Mouse (Mus musculus) forebrain, embryonic 13.5 days (tissue): ENCODE results near the gene Vmn2r48. TPM values are rescaled to one million over a fixed set of nuclear protein-coding genes. Genes with fewer than 3 reads are reported as not detected.
"Not testable (repeated sequence)": the region's sequence is repeated elsewhere in the genome, so short reads cannot be mapped to it uniquely, and the experiment has no call there.

Source experiments
- ATAC-seq: fragments of 200-750 bp; cut with Nextera tagmentation; 2 replicates; pipeline ENCODE4 v1.8.0; 2017
- H3K27ac ChIP-seq: fragments of 300-500 bp; sonication (generic); 2 replicates; pipeline ENCODE4 v1.5.1; 2015; ENCODE audit warnings: inconsistent platforms, mild to moderate bottlenecking, moderate library complexity
- H3K27me3 ChIP-seq: fragments of 300-500 bp; sonication (generic); 2 replicates; pipeline ENCODE4 v1.6.1; 2015; ENCODE audit warnings: mild to moderate bottlenecking, inconsistent platforms
- H3K36me3 ChIP-seq: fragments of 300-500 bp; sonication (generic); 2 replicates; pipeline ENCODE4 v1.6.1; 2015; ENCODE audit warnings: mild to moderate bottlenecking, inconsistent platforms; ENCODE audit not compliant: poor library complexity, severe bottlenecking
- H3K4me1 ChIP-seq: fragments of 300-500 bp; sonication (generic); 2 replicates; pipeline ENCODE4 v1.6.1; 2015; ENCODE audit warnings: inconsistent platforms
- H3K4me2 ChIP-seq: fragments of 300-500 bp; sonication (generic); 2 replicates; pipeline ENCODE4 v1.6.1; 2015; ENCODE audit warnings: inconsistent platforms, mild to moderate bottlenecking, moderate library complexity
- H3K4me3 ChIP-seq: fragments of 300-500 bp; sonication (generic); 2 replicates; pipeline ENCODE4 v1.5.1; 2015; ENCODE audit warnings: mild to moderate bottlenecking, inconsistent platforms
- H3K9ac ChIP-seq: fragments of 300-500 bp; sonication (generic); 2 replicates; pipeline ENCODE4 v1.6.1; 2015; ENCODE audit warnings: mild to moderate bottlenecking, inconsistent platforms
- H3K9me3 ChIP-seq: fragments of 300-500 bp; sonication (generic); replicated peaks from 2 replicates; pipeline ENCODE4 v1.6.1; 2016; ENCODE audit warnings: inconsistent platforms
- WGBS: fragments of 180-500 bp; shearing (Covaris S2); methylation state at CpG from one replicate; pipeline ENCODE4 v1.1.7; 2015; 5-methylcytosine and 5-hydroxymethylcytosine counted together
- polyA plus RNA-seq: library from polyadenylated mRNA; unstranded; fragments of >200 nt; fragmentation: Nextera tagmentation; extraction: Ambion mirVana; gene quantifications from 2 replicates; pipeline ENCODE4 v1.2.1, GENCODE M21; 2015

Vmn2r48 gene
- polyA plus RNA-seq: not detected in 2 replicates

- H3K27ac ChIP-seq, H3K4me2 ChIP-seq, H3K4me3 ChIP-seq, H3K9me3 ChIP-seq, H3K27me3 ChIP-seq, H3K36me3 ChIP-seq, H3K4me1 ChIP-seq, H3K9ac ChIP-seq, ATAC-seq: not testable (repeated sequence)
- 94% methylated on average over 2 of the region's 2 CpGs for WGBS
Measured at GRCm38 (mm10) chr7:9953485-9953884, at the start of gene Vmn2r48. Gene Vmn2r48 (minus strand): TSS chr7:9953585.

- 67% methylated on average over 1 of the region's 2 CpGs for WGBS
- ATAC-seq, H3K27me3 ChIP-seq, H3K4me2 ChIP-seq, H3K4me1 ChIP-seq, H3K9me3 ChIP-seq, H3K27ac ChIP-seq, H3K9ac ChIP-seq, H3K4me3 ChIP-seq, H3K36me3 ChIP-seq: not testable (repeated sequence)
Measured at GRCm38 (mm10) chr7:9992157-9992556, 38.8 kb upstream of the Vmn2r48 start, which contains the start of gene Vmn2r49. Gene Vmn2r49 (minus strand): TSS chr7:9992257.

Other genes with a start within 250 kb of the Vmn2r48 start
- not detected in 2 replicates for gene Vmn2r46, start 183.0 kb downstream of the Vmn2r48 start, polyA plus RNA-seq
- gene Vmn2r47, start 112.3 kb downstream of the Vmn2r48 start, polyA plus RNA-seq: not detected in 2 replicates
- not detected in 2 replicates for gene Vmn2r49, start 38.7 kb upstream of the Vmn2r48 start, polyA plus RNA-seq
- gene Vmn2r50, start 99.7 kb upstream of the Vmn2r48 start, polyA plus RNA-seq: not detected in 2 replicates
- not detected in 2 replicates for gene Vmn2r51, start 152.2 kb upstream of the Vmn2r48 start, polyA plus RNA-seq
- gene Vmn2r52, start 223.0 kb upstream of the Vmn2r48 start, polyA plus RNA-seq: not detected in 2 replicates